Mouse (Mus musculus) kidney, postnatal 0 days (tissue): ENCODE data around the gene Zbtb11. TPM values are rescaled to one million over a fixed set of nuclear protein-coding genes. Genes with fewer than 3 reads are reported as not detected.

Experiments
- ATAC-seq: fragments of 200-750 bp; cut with Nextera tagmentation; replicated peaks from 2 replicates; pipeline ENCODE4 v1.8.0; 2017; ENCODE audit warnings: low read depth, moderate number of reproducible peaks, moderate TSS enrichment, moderate library complexity; ENCODE audit not compliant: low FRiP score
- DNase-seq: peaks from one replicate; pipeline ENCODE4 v3.0.0-alpha.2; 2016; ENCODE audit warnings: low spot score
- H3K27ac ChIP-seq: fragments of 300-500 bp; sonication (generic); 2 replicates; pipeline ENCODE4 v1.5.1; 2014; ENCODE audit warnings: mild to moderate bottlenecking
- H3K27me3 ChIP-seq: fragments of 300-500 bp; sonication (generic); 2 replicates; pipeline ENCODE4 v1.6.1; 2014; ENCODE audit warnings: low read length, mixed read lengths; ENCODE audit not compliant: insufficient read depth
- H3K36me3 ChIP-seq: fragments of 300-500 bp; sonication (generic); 2 replicates; pipeline ENCODE4 v1.6.1; 2014; ENCODE audit warnings: low read length, mixed read lengths; ENCODE audit not compliant: insufficient read depth
- H3K4me1 ChIP-seq: fragments of 300-500 bp; sonication (generic); replicated peaks from 2 replicates; pipeline ENCODE4 v1.6.1; 2014; ENCODE audit warnings: antibody characterized with exemption, low read length, mixed read lengths; ENCODE audit not compliant: insufficient read depth
- H3K4me2 ChIP-seq: fragments of 300-500 bp; sonication (generic); 2 replicates; pipeline ENCODE4 v1.6.1; 2014; ENCODE audit warnings: mild to moderate bottlenecking, low read length, moderate library complexity, mixed read lengths
- H3K4me3 ChIP-seq: fragments of 300-500 bp; sonication (generic); replicated peaks from 2 replicates; pipeline ENCODE4 v1.5.1; 2014; ENCODE audit warnings: low read depth, low read length
- H3K9ac ChIP-seq: fragments of 300-500 bp; sonication (generic); 2 replicates; pipeline ENCODE4 v1.6.1; 2014; ENCODE audit warnings: low read depth, low read length
- H3K9me3 ChIP-seq: fragments of 300-500 bp; sonication (generic); replicated peaks from 2 replicates; pipeline ENCODE4 v1.6.1; 2016; ENCODE audit warnings: low read length, inconsistent platforms, mixed read lengths
- CTCF ChIP-seq: IDR thresholded peaks from 2 replicates; pipeline ENCODE4 v1.5.1; 2016; ENCODE audit warnings: antibody characterized with exemption, low read depth, mild to moderate bottlenecking, moderate library complexity
- WGBS: fragments of 180-500 bp; shearing (Covaris S2); extraction: QIAGEN DNeasy Blood & Tissue Kit; methylation state at CpG from one replicate; pipeline ENCODE4 v1.1.7; 2014; 5-methylcytosine and 5-hydroxymethylcytosine counted together
- polyA plus RNA-seq: library from polyadenylated mRNA; unstranded; fragments of >200 nt; fragmentation: Nextera tagmentation; extraction: Ambion mirVana; gene quantifications from 2 replicates; pipeline ENCODE4 v1.2.1, GENCODE M21; 2015

Gene Zbtb11
- polyA plus RNA-seq, 1 experiment from 2014 or later, result 12.1 TPM

- TF ChIP-seq CTCF, result no peak
- H3K9ac ChIP-seq, result no peak overlapping the region
- ATAC-seq, result no peak
- no peak for DNase-seq
- WGBS, result 83% methylated on average over 3 of the region's 3 CpGs
- H3K27me3 ChIP-seq, result no peaks in the 10 kb centered on the region
- no peak overlapping the region for H3K4me3 ChIP-seq
- no peaks in the 10 kb centered on the region for H3K9me3 ChIP-seq
- H3K36me3 ChIP-seq, result no peaks in the 10 kb centered on the region
- H3K4me2 ChIP-seq, result no peak overlapping the region
- H3K27ac ChIP-seq, result no peak overlapping the region
- H3K4me1 ChIP-seq, result no peaks in the 10 kb centered on the region
These were observed 82.2 kb downstream of the Zbtb11 start for GRCm38 (mm10) chr16:56055911-56056310.

GRCm38 (mm10) chr16:56056944-56057590 is 83.4 kb downstream of the Zbtb11 start:
- Histone ChIP-seq H3K4me1 (no peaks in the 10 kb centered on the region), H3K4me2 (no peak overlapping the region), H3K4me3 (no peak overlapping the region), H3K9me3 (no peaks in the 10 kb centered on the region), H3K27ac (no peak overlapping the region), H3K36me3 (no peaks in the 10 kb centered on the region), H3K27me3 (no peaks in the 10 kb centered on the region), H3K9ac (no peak overlapping the region)
- DNase-seq, result no peak
- TF ChIP-seq CTCF, result no peak
- no peak for ATAC-seq
- 79% methylated on average over 7 of the region's 7 CpGs for WGBS

- no peak for DNase-seq
- 87% methylated on average over 10 of the region's 10 CpGs for WGBS
- Histone ChIP-seq H3K36me3 (no peaks in the 10 kb centered on the region), H3K27me3 (no peaks in the 10 kb centered on the region), H3K4me2 (no peak overlapping the region), H3K4me3 (no peak overlapping the region), H3K9me3 (no peaks in the 10 kb centered on the region), H3K27ac (no peak overlapping the region), H3K4me1 (no peaks in the 10 kb centered on the region), H3K9ac (no peak overlapping the region)
- no peak for ATAC-seq
- no peak for TF ChIP-seq CTCF
These were observed 84.5 kb downstream of the Zbtb11 start for GRCm38 (mm10) chr16:56058151-56058550.

Other genes with a start within 250 kb of the Zbtb11 start
- gene Nfkbiz, start 135.0 kb upstream of the Zbtb11 start, polyA plus RNA-seq, result 4.9 and 5.8 TPM in 2 replicates
- 2.0 and 2.2 TPM in 2 replicates for gene Nxpe3, start 78.6 kb upstream of the Zbtb11 start, polyA plus RNA-seq
- 8.2 and 8.5 TPM in 2 replicates for gene Cep97, start 39.0 kb upstream of the Zbtb11 start, polyA plus RNA-seq
- 924 and 1,073 TPM in 2 replicates for gene Rpl24, start 7.6 kb upstream of the Zbtb11 start, polyA plus RNA-seq
- 201 and 204 TPM in 2 replicates for gene Pcnp, start 55.9 kb downstream of the Zbtb11 start, polyA plus RNA-seq
- gene Trmt10c, start 63.9 kb downstream of the Zbtb11 start, polyA plus RNA-seq, result 27.5 and 28.9 TPM in 2 replicates
- gene Senp7, start 74.5 kb downstream of the Zbtb11 start, polyA plus RNA-seq, result 24.0 and 26.4 TPM in 2 replicates
- 0.14 and 0.41 TPM in 2 replicates for gene Impg2, start 230.4 kb downstream of the Zbtb11 start, polyA plus RNA-seq